Mouse (Mus musculus) small intestine, adult 2 months (tissue): ENCODE results near the gene Cdc26.

Experiments
- CTCF ChIP-seq: fragments of 200-500 bp; IDR thresholded peaks from 2 replicates; pipeline ENCODE4 v1.5.1; 2012; ENCODE audit warnings: low read depth, mild to moderate bottlenecking, control low read depth, inconsistent platforms, low read length, moderate library complexity, mixed read lengths; ENCODE audit not compliant: insufficient replicate concordance, insufficient read length; ENCODE audit errors: extremely low read depth
- POLR2A ChIP-seq: fragments of 200-500 bp; IDR thresholded peaks from 2 replicates; pipeline ENCODE4 v1.6.1; 2012; ENCODE audit warnings: low read depth, mild to moderate bottlenecking, control low read depth, inconsistent platforms, low read length, moderate library complexity

- TF ChIP-seq POLR2A (peak; percentile 61; the same call in 1 of the 2 replicates), CTCF (no peak)
Observed at GRCm38 (mm10) chr4:62408601-62409282, at the start of gene Cdc26, which contains the start of gene Prpf4.
